Mouse (Mus musculus) spleen, postnatal 10 days (tissue): ENCODE data around the gene Napa.

ENCODE experiments used
- DNase-seq, 2 experiments: peaks; one replicate each; pipeline ENCODE4 v3.0.0; 2021 to 2022; ENCODE audit warnings: low spot score in 2 of 2

Gene Napa

DNA sequence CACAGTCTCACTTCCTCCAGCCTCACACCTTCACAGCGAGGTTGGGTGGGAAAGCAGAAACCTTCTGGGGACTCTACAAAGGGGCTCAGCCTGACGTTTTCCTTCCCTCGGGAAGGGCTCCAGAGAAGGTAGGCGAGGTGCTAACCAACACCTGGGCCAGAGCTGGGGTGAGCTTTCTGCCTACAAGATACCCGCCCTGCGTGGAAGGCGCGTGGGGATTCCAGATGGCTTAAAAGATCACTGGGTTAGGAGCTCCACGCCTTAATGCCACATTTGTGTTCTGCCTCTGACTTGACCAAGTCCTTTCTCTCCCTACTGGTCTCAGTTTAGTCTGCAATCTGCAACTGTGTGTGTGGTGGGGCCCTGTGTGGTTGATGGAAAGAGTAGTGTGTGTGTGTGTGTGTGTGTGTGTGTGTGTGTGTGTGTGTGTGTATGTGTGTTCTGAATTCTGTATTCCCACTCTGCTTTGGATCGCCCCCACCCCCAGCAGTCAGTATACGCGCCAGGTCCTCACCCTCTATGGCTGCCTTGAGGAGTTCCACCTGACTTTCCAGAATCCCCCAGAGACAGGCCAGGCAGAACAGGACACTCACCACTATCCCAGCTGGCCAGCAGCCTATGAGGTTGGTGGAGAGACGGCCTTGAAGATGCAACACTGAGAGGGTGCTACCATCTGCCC is 32.8 kb downstream of the Napa start:
- DNase-seq = no peak

DNA sequence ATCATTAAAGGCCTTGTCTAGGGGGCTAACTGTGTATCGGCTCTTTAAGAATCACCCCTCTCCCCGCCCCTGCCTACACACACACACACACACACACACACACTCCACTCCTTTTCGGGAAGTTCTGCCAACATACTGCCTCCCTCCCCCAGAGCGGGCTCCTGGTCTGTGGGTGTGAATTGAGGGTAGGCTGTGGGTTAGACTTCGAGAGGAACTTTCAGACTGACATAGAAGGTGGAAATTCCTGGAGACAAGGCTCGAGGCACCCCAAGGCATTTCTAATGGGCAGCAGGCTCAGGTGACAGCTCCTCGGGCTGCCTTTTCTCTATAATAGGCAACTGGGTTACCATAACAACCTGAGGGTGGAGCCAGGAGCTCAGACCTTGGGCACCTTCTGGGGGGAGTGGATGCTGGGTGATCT is 33.9 kb downstream of the Napa start:
- DNase-seq = no peak

DNA sequence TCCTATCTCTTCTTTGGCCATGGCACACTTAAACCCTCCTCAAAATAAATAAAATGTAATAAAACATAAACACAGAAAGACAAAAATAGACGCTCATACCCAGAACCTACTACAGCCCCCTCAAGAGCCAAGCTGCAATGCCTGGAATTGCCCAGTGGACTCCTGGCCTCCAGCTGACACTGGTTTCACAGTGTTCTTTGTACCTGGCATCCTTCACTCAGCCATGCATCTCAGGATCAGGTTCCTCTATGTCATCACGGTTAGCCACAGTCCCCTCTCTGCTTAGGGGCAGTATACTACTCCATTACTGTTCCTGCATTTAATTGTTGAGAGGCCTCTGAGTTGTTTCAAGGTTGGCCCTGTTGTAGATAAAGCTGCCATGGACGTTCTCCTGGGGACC is 34.7 kb downstream of the Napa start:
- DNase-seq = no peak

DNA sequence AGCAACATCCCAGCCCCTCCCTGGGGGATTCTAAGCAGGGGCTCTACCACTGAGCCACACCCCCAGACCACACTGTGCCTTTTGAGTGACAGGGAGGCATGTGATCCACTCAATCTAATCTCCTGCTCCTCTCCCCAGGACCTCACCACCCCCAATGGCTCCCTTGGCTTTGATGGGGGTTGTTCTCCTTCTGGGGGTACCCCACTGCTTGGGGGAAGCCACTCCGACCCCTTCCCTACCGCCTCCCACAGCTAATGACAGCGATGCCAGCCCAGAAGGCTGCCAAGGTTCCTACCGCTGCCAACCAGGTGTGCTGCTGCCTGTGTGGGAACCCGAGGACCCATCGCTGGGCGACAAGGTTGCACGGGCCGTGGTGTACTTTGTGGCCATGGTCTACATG is 35.4 kb downstream of the Napa start:
- no peak for DNase-seq

DNA sequence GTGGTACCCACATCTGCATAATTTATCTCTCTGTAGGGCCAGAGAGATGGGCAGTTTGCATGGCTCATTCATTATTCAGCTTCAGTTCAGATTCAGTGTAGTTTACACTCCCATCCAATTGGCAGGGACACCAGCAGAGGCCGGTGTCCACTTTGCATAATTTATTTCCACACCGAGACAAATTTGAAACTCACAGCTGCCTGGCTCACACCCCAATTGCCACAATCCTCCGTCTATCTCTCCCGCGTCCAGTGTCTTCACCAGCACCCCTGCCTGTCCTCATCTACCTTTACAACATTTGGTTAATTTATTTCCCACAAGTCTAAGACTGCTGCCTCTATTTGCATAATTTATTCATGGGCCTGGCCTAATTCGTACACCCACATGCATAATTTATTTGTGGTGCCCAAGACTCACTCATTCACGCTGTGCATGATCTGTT is 36.7 kb downstream of the Napa start:
- DNase-seq = no peak

DNA sequence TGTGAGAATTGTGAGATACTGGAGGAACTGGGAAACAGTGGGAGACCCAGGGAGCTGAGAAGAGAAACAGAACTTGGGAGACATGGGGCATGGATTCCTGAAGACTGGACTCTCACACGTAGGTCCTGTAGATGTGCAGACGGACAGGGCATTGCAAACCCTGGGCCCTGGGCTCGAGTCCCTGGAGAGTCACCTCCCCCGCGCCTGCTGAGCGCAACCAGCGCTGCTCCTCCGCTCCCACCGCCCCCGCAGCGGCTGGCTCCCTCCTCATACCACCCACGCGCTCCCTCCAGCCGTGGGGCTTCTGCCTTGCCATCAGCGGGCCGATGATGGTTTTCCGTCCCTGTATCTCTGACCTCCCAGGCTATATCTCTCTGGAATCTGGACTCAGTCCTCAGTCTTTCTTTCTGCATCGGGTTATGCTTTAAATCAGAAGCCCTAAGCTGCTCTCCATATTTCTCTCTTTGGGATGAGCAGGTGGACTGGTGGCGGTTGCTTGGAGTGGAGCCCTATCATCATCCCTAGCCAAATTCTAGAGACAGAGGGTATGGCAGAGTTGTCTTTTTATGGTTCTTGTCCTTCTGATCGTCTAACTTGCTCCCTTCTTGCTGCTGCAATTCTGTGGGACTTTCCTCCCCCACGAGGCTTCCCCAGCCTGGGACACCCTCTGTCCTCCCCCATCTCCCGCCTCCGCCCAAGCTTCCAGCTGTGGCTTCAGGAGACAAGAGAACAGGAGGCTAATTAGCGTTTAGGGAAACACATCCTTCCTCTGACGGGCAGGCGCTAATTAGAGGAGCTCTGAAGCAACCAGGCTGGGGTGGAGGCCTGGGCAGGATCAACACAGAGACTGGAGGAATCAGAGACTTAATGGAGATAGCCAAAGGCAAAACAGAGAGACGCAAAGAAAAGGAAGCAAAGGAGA is 48.5 kb downstream of the Napa start:
- no peak for DNase-seq

DNA sequence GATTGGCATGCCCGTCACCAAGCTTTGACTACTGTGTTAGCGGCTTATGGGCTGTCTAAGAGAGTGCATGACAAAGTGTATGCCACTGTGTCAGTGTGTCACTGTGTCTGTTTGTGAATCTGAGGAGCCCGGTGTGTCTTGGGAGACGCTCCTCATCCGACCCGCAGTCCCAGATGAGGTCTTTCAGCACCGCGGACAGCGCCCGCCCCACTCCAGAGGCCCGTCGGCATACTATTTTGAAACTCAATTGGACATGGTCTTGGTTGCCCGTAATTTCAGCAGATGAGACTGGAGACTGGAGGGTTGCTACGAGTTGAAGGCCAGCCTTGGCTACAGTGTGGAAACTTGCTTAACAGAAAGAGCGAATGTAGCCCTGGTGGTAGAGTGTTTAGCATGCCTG is 49.4 kb downstream of the Napa start:
- DNase-seq = peak; percentile 37 to 78

DNA sequence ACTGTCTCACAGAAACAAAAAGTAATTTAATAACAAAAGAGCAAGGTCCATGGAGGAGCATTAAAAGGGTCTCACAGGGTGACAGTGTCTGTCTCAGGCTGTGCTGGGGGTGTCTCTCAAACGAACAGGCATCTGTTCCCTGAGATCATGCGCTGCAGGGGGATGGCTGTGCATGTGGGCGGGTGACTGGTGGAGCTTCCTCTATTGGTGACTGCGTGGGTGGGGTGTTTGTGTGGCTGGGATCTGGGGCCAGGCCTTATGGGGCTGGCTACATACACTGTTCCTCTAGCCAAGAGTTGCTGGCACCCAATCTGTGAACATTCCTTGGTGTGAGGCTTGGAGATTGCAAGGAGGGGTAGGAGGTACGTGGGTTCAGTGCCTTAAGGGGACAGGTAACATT is 51.0 kb downstream of the Napa start:
- no peak for DNase-seq

DNA sequence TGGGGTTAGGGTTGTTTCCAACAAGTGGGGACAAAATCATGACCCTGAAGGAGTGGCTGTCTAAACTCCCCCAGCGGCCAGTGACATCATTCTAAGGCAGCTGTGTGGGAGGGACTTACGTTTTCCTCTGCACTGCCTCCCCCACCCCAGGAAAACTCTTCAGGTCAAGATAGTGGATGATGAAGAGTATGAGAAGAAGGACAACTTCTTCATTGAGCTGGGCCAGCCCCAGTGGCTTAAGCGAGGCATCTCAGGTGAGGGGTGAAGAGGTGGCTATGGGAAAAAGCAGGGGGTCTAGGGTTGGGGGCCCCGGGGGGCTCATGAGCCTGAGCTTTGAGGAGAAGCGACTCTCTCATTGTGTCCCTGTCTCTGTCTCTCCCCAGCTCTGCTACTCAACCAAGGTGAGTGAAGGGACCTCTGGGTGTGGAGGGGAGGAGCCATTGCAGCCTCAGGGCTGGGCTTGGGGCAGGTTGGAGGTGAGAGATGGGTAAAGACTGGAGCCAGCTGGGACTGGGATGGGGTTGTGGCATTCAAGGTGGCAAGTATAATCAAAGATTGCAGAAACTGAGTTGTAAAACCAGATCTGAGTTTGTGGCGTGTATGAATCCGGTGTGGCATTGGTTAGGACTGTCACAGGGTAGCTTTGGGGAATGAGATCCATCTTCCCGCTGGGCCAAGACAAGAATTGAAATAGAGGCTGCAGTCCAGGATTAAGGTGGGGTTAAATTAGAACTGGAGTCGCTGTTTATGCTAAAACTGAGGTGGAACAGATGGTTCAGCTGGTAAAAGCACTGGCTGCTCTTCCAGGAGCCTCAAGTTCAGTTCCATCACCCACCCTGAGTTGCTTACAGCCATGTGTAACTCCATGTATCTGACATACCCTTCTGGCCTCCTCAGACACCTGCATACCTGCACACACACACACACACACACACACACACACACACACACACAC is 52.2 kb downstream of the Napa start:
- no peak for DNase-seq

DNA sequence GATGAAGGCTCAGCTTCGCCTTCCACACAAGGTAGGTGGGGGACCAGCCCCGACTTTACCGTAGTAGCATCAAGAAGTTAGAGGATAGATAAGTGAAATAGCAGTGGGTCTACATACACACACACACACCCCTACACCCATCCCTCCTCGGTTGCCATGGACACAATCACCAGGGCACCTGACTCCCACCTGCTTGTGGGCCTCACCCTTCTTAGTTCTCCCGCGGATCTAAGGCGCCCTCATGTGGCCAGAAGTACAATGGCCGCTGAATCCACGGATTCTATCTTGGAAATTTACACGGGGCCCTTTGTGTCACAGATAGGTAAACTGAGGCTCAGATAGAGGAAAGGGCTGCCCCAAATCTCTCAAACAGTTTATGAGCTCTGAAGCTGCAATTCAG is 55.3 kb downstream of the Napa start:
- DNase-seq = peak; percentile 37 to 64

DNA sequence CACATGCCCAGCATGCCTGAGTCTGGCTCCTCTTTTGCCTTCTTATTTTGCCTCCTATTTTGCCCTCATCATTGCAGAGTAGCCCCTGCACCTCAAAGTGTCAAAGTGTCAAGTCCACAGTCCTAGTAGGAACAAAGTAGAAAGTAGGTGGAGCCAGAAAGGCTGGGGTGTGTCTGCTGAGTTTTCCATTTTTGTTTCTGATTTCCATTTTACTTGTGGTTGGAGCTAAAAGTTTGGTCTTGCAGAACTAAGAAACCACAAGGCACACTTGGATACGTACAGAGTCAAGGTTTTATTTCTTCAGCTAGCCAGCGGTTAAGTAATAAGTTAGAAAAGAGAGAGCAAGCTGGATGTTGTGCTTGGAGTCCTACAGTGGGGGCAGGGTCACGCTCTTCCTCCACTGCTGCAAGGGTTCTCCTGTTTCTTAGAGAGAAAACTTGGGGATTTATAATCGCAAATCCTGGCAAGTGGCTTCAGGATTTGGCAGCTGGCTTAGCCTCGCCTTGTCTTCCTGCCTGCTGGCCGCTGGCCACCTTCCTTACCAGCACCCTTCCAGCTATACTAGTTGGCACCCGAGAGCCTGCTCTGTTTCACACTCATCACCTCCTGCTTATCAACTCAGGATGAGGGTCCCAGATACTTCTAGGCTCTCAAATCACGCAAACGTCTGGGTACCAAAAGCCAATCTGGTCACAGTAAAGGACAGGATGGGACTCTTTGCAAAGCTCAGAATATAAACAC is 57.0 kb downstream of the Napa start:
- no peak for DNase-seq

DNA sequence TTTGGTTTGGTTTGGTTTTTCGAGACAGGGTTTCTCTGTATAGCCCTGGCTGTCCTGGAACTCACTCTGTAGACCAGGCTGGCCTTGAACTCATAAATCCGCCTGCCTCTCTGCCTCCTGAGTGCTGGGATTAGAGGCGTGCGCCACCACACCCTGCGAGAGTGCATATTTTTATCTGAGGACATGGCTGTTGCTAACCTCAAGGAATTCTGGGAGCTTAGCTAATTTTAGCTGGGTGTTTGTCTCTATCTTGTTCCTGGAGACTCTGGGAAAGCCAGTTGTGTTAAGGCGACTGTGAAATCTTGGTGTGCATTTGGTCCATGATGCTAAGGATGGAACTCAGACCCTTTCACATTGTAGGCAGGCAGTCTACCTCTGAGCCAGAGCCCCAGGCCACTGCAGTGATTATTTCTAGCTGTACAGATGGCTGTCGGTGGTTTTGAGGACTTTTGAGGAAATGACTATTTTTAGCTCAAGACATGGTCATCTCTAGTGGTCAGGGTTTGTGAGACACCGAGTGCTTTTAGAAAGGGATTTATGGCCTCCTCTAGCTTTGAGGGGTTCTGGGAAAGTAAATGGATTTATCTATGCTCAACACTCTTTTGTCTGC is 58.0 kb downstream of the Napa start:
- no peak for DNase-seq

DNA sequence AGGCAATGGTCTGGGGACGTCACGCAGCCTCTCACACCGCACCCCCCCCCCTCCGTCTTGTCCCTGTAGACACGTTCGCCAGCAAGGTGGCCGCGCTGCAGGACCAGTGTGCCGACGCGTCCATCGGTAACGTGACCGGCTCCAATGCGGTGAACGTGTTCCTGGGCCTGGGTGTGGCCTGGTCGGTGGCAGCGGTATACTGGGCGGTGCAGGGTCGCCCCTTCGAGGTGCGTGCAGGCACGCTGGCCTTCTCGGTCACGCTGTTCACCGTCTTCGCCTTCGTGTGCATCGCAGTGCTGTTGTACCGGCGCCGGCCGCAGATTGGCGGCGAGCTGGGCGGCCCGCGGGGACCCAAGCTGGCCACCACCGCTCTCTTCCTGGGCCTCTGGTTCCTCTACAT is 60.5 kb downstream of the Napa start:
- no peak for DNase-seq

DNA sequence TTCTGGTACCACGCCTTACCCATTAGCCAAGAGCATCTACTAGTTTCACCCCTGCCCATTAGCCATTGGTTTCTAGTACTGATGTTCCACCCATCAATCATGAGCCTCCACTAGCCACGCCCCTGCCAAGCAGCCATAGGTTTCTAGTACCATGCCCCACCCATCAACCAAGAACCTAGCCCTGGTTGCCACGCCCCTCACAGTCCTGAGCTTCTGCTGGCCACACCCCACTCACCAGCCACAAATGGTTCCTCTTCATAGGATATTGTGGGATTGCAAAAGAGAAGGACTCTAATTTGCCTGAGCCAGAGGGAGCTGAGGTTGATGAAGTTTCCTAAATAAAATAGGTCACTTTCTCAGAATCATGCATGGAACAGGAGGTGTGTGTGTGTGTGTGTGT is 62.4 kb downstream of the Napa start:
- DNase-seq = peak in 1 of 2 experiments; percentile 32

DNA sequence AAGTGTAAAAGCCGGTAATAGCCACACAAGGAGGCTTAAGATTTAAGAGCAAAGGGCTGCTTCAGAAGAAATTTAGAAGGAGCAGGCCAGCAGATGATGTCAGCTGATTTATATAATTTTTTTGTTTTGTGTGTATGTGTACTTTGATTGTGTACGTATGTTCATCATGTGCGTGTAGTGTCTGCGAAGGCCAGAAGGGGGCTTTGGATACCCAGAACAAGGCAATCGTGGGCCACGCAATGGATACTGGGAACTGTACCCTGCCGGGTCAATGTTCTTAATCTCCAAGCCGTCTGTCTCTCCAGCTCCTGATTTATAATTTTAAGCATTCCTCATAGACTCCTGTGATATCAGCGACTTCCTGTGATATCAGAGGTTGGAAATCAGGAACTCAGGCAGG is 63.0 kb downstream of the Napa start:
- no peak for DNase-seq

DNA sequence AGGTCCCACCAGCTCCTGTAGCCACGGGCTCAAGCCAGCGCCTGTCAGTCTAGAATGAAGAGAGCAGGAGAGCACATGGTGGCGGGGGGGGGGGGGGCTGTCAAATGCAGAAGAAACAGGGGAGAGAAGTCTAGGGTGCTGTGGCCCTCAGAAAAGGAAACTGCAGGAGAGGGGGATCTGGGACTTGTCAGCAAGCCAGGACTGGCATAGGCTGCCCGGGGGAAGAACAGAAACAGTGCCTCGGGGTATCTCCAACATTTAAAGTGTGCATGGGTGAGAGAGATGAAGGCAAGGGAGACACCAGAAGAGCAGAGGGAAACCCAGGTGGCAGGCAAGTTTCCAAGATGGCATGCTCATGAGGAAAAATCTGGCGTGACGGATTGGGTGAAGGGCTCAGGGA is 63.8 kb downstream of the Napa start:
- no peak for DNase-seq
